Mouse (Mus musculus) MEL (cell line): ENCODE results near the gene Gpr108. TPM values are rescaled to one million over a fixed set of nuclear protein-coding genes. Genes with fewer than 3 reads are reported as not detected.

Experiments
- DNase-seq: peaks from one replicate; pipeline ENCODE4 v3.0.0; 2011; ENCODE audit warnings: low read depth, low spot score
- H3K27ac ChIP-seq: 2 replicates; pipeline ENCODE4 v1.5.1; 2012; ENCODE audit warnings: low read depth, mild to moderate bottlenecking, control low read depth, low read length, moderate library complexity; ENCODE audit not compliant: control insufficient read depth
- H3K27me3 ChIP-seq, 2 experiments: fragments of 150-350 bp in 1 of 2; sonication (generic) in 1 of 2; 2 replicates each; pipeline ENCODE4 v1.6.1; 2012; ENCODE audit warnings: low read length in 2 of 2, mild to moderate bottlenecking in 2 of 2, improper control_type of control experiment in 1 of 2, moderate library complexity in 1 of 2; ENCODE audit not compliant: insufficient read depth in 2 of 2, control insufficient read depth in 1 of 2
- H3K36me3 ChIP-seq, 2 experiments: 2 replicates each; pipeline ENCODE4 v1.6.1; 2012 to 2014; ENCODE audit warnings: low read length in 2 of 2, improper control_type of control experiment in 1 of 2, inconsistent platforms in 1 of 2, mild to moderate bottlenecking in 1 of 2; ENCODE audit not compliant: insufficient read depth in 2 of 2, control insufficient read depth in 1 of 2
- H3K4me1 ChIP-seq, 2 experiments: fragments of 150-350 bp in 1 of 2; sonication (generic) in 1 of 2; 2 replicates each; pipeline ENCODE4 v1.6.1; 2012; ENCODE audit warnings: low read length in 2 of 2, improper control_type of control experiment in 1 of 2, mild to moderate bottlenecking in 1 of 2; ENCODE audit not compliant: insufficient read depth in 2 of 2, control insufficient read depth in 1 of 2
- H3K4me3 ChIP-seq, 2 experiments: fragments of 150-350 bp in 1 of 2; sonication (generic) in 1 of 2; 2 replicates each; pipeline ENCODE4 v1.5.1; 2012; ENCODE audit warnings: low read depth in 2 of 2, low read length in 2 of 2, mild to moderate bottlenecking in 2 of 2, moderate library complexity in 2 of 2, control low read depth in 1 of 2, improper control_type of control experiment in 1 of 2; ENCODE audit not compliant: control insufficient read depth in 1 of 2, insufficient read depth in 1 of 2
- H3K79me2 ChIP-seq: 2 replicates; pipeline ENCODE4 v1.6.1; 2012; ENCODE audit warnings: mild to moderate bottlenecking, low read length, moderate library complexity; ENCODE audit not compliant: control insufficient read depth, poor library complexity, insufficient read depth
- H3K9ac ChIP-seq: 2 replicates; pipeline ENCODE4 v1.6.1; 2012; ENCODE audit warnings: low read depth, mild to moderate bottlenecking, control low read depth, low read length, moderate library complexity; ENCODE audit not compliant: control insufficient read depth, poor library complexity, severe bottlenecking
- H3K9me3 ChIP-seq: fragments of 150-350 bp; sonication (generic); replicated peaks from 2 replicates; pipeline ENCODE4 v1.6.1; 2012; ENCODE audit warnings: mild to moderate bottlenecking, low read length, improper control_type of control experiment, moderate library complexity; ENCODE audit not compliant: insufficient read depth
- BHLHE40 ChIP-seq: IDR thresholded peaks from 2 replicates; pipeline ENCODE4 v1.6.1; 2012; ENCODE audit warnings: low read depth, mild to moderate bottlenecking, inconsistent platforms, low read length, improper control_type of control experiment, borderline replicate concordance
- CTCF ChIP-seq, 3 experiments: IDR thresholded peaks in 2 of 3; conservative IDR thresholded peaks in 1 of 3; 2 replicates each; pipeline ENCODE4 v1.5.1; 2011 to 2012; ENCODE audit warnings: low read length in 3 of 3, low read depth in 2 of 3, mild to moderate bottlenecking in 2 of 3, improper control_type of control experiment in 1 of 3, inconsistent platforms in 1 of 3, mixed read lengths in 1 of 3, moderate library complexity in 1 of 3; ENCODE audit not compliant: control insufficient read depth in 1 of 3, insufficient read depth in 1 of 3, poor library complexity in 1 of 3, severe bottlenecking in 1 of 3
- E2F4 ChIP-seq: IDR thresholded peaks from 2 replicates; pipeline ENCODE4 v1.6.1; 2011; ENCODE audit warnings: low read depth, low read length, improper control_type of control experiment, borderline replicate concordance
- EP300 ChIP-seq, 2 experiments: IDR thresholded peaks; 2 replicates each; pipeline ENCODE4 v1.6.1; 2011; ENCODE audit warnings: improper control_type of control experiment in 2 of 2, low read length in 2 of 2, low read depth in 1 of 2, mild to moderate bottlenecking in 1 of 2
- ETS1 ChIP-seq: IDR thresholded peaks from 2 replicates; pipeline ENCODE4 v1.6.1; 2012; ENCODE audit warnings: low read depth, mild to moderate bottlenecking, inconsistent platforms, low read length, improper control_type of control experiment, moderate library complexity
- HCFC1 ChIP-seq: IDR thresholded peaks from 2 replicates; pipeline ENCODE4 v1.6.1; 2012; ENCODE audit warnings: low read depth, mild to moderate bottlenecking, inconsistent platforms, low read length, improper control_type of control experiment, moderate library complexity
- JUND ChIP-seq: IDR thresholded peaks from 2 replicates; pipeline ENCODE4 v1.6.1; 2011; ENCODE audit warnings: low read depth, mild to moderate bottlenecking, improper control_type of control experiment, low read length
- MAFK ChIP-seq: IDR thresholded peaks from 2 replicates; pipeline ENCODE4 v1.6.1; 2011; ENCODE audit warnings: low read depth, mild to moderate bottlenecking, low read length, improper control_type of control experiment, borderline replicate concordance
- MAZ ChIP-seq: IDR thresholded peaks from 2 replicates; pipeline ENCODE4 v1.6.1; 2012; ENCODE audit warnings: low read depth, mild to moderate bottlenecking, inconsistent platforms, low read length, improper control_type of control experiment
- MEF2A ChIP-seq: IDR thresholded peaks from 2 replicates; pipeline ENCODE4 v1.6.1; 2014; ENCODE audit warnings: low read depth, mild to moderate bottlenecking, inconsistent platforms, low read length, improper control_type of control experiment; ENCODE audit not compliant: poor library complexity, insufficient replicate concordance, severe bottlenecking; ENCODE audit errors: extremely low read depth
- MXI1 ChIP-seq: IDR thresholded peaks from 2 replicates; pipeline ENCODE4 v1.6.1; 2011; ENCODE audit warnings: mild to moderate bottlenecking, low read depth, low read length, improper control_type of control experiment
- MYB ChIP-seq: IDR thresholded peaks from 2 replicates; pipeline ENCODE4 v1.6.1; 2011; ENCODE audit warnings: mild to moderate bottlenecking, low read depth, low read length, improper control_type of control experiment
- MYC ChIP-seq: IDR thresholded peaks from 2 replicates; pipeline ENCODE4 v1.6.1; 2011; ENCODE audit warnings: low read depth, mild to moderate bottlenecking, low read length, improper control_type of control experiment, moderate library complexity
- NELFE ChIP-seq: IDR thresholded peaks from 2 replicates; pipeline ENCODE4 v1.6.1; 2011; ENCODE audit warnings: low read depth, low read length, improper control_type of control experiment
- POLR2AphosphoS2 ChIP-seq: IDR thresholded peaks from 2 replicates; pipeline ENCODE4 v1.6.1; 2011; ENCODE audit warnings: low read length, improper control_type of control experiment
- POLR2AphosphoS5 ChIP-seq: IDR thresholded peaks from 2 replicates; pipeline ENCODE4 v1.6.1; 2012; ENCODE audit warnings: low read depth, borderline replicate concordance, mild to moderate bottlenecking, inconsistent platforms, low read length, moderate library complexity, mixed read lengths
- RAD21 ChIP-seq: IDR thresholded peaks from 2 replicates; pipeline ENCODE4 v1.6.1; 2011; ENCODE audit warnings: mild to moderate bottlenecking, low read depth, low read length, improper control_type of control experiment
- SMC3 ChIP-seq: IDR thresholded peaks from 2 replicates; pipeline ENCODE4 v1.6.1; 2011; ENCODE audit warnings: low read depth, low read length, improper control_type of control experiment
- TBP ChIP-seq: IDR thresholded peaks from 2 replicates; pipeline ENCODE4 v1.8.0; 2011; ENCODE audit warnings: low read depth, low read length, improper control_type of control experiment
- TCF12 ChIP-seq: IDR thresholded peaks from 2 replicates; pipeline ENCODE4 v1.6.1; 2014; ENCODE audit warnings: low read depth, mild to moderate bottlenecking, inconsistent platforms, low read length, improper control_type of control experiment, moderate library complexity
- USF1 ChIP-seq: IDR thresholded peaks from 2 replicates; pipeline ENCODE4 v1.6.1; 2014; ENCODE audit warnings: low read depth, mild to moderate bottlenecking, inconsistent platforms, low read length, improper control_type of control experiment, moderate library complexity
- ZC3H11A ChIP-seq: IDR thresholded peaks from 2 replicates; pipeline ENCODE4 v1.6.1; 2012; ENCODE audit warnings: low read depth, mild to moderate bottlenecking, inconsistent platforms, low read length, improper control_type of control experiment
- ZKSCAN1 ChIP-seq: IDR thresholded peaks from 2 replicates; pipeline ENCODE4 v1.6.1; 2012; ENCODE audit warnings: low read depth, mild to moderate bottlenecking, inconsistent platforms, low read length, improper control_type of control experiment, moderate library complexity
- ZNF384 ChIP-seq: IDR thresholded peaks from 2 replicates; pipeline ENCODE4 v1.6.1; 2012; ENCODE audit warnings: low read depth, mild to moderate bottlenecking, inconsistent platforms, low read length, improper control_type of control experiment
- polyA plus RNA-seq, 2 experiments: library from polyadenylated mRNA; stranded (reverse) in 1 of 2; unstranded in 1 of 2; fragments of >175 nt in 1 of 2; fragments of >200 nt in 1 of 2; gene quantifications; 2 replicates each; pipeline versions ENCODE4 v1.2.1 to v1.2.4; 2012; ENCODE audit warnings: low replicate concordance in 2 of 2, low read depth in 1 of 2; ENCODE audit not compliant: insufficient read length in 2 of 2, insufficient read depth in 1 of 2, missing spikeins in 1 of 2
- total RNA-seq: library from RNA; depleted of rRNA; stranded (reverse); fragments of 300-350 nt; gene quantifications from 2 replicates; pipeline ENCODE4 v1.2.3, GENCODE M21; 2012

The Gpr108 gene
- total and polyA plus RNA-seq, 3 experiments, result 21.8 to 35.9 TPM; not detected in 1

DNA sequence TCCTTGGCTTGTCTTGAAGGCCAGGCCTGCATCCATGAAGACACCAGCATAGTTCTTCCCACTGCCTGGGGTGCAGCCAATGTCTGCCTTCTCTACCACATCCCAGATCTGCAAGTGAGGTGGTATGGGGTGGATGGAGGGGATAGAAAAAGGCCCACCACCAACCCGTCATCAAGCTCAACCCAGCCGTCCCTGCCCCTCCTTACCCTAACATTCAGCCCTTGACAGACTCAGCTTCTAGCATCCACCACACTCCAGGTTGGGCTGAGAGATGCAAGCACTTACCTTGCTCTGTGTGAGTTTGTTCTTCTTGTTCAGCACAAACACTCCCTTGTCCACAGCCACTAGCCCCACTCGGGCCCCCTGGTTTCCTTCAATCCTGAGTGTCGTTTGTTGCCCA is 26.3 kb downstream of the Gpr108 start:
- DNase-seq, result no peak
- TF ChIP-seq ETS1, result no peak
- TF ChIP-seq MAFK, result no peak
- no peak for TF ChIP-seq MYB
- TF ChIP-seq USF1, result no peak
- TF ChIP-seq TBP, result no peak
- no peak for TF ChIP-seq EP300 (IDR thresholded peaks at IDR 0.05; ENCODE audit: low read depth in 1 of 2, low read length in 2 of 2)
- no peak for TF ChIP-seq RAD21
- TF ChIP-seq MYC, result no peak
- TF ChIP-seq BHLHE40, result no peak
- TF ChIP-seq MXI1, result no peak
- no peak for TF ChIP-seq POLR2AphosphoS5
- no peak for TF ChIP-seq ZC3H11A
- no peak for TF ChIP-seq HCFC1
- no peak for TF ChIP-seq TCF12
- TF ChIP-seq NELFE, result no peak
- TF ChIP-seq CTCF (IDR thresholded peaks at IDR 0.05 in 2 of 3, conservative IDR thresholded peaks at IDR 0.05 in 1 of 3; ENCODE audit: control insufficient read depth in 1 of 3, insufficient read depth in 1 of 3, low read depth in 2 of 3, low read length in 3 of 3, poor library complexity in 1 of 3, severe bottlenecking in 1 of 3), result no peak
- TF ChIP-seq ZNF384, result no peak
- no peak for TF ChIP-seq E2F4
- no peak for TF ChIP-seq MAZ
- TF ChIP-seq POLR2AphosphoS2, result no peak
- H3K4me1 ChIP-seq, result peaks cover 0 to 23% of the 10 kb centered on the region in 2 experiments; a peak in 2 of 4 replicates
- H3K9ac ChIP-seq, result no peak overlapping the region
- H3K27me3 ChIP-seq, result no peaks in the 10 kb centered on the region
- H3K9me3 ChIP-seq, result no peaks in the 10 kb centered on the region
- no peaks in the 10 kb centered on the region for H3K79me2 ChIP-seq
- H3K36me3 ChIP-seq, result peaks cover 0 to 10% of the 10 kb centered on the region in 2 experiments; a peak in 2 of 4 replicates
- no peak overlapping the region for H3K27ac ChIP-seq
- H3K4me3 ChIP-seq, result no peak overlapping the region

DNA sequence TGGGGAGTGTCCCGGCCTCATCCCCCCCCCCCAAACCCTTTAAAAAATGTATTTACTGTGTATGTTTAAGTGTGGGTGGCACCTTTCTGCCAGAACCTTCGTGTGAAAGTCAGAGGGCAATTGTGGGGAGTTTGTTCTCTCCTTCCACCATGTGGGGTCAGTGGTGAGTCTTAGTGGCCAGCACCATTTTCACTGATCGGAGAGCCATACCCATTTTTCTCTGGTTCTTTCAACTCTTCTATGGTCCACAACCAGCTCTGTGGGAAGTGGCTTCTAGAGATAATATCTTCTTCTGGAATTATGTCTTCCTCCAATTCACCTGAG is 28.4 kb downstream of the Gpr108 start:
- Histone ChIP-seq H3K79me2 (no peaks in the 10 kb centered on the region), H3K9me3 (no peaks in the 10 kb centered on the region), H3K27ac (no peak overlapping the region), H3K27me3 (no peaks in the 10 kb centered on the region), H3K4me1 (peaks cover 0 to 28% of the 10 kb centered on the region in 2 experiments; a peak in 2 of 4 replicates), H3K4me3 (no peak overlapping the region), H3K9ac (no peak overlapping the region), H3K36me3 (peaks cover 0 to 10% of the 10 kb centered on the region in 2 experiments; a peak in 2 of 4 replicates)
- peak; percentile 53 for TF ChIP-seq RAD21
- peak; percentile 53 to 66 (median 61) for TF ChIP-seq CTCF (IDR thresholded peaks at IDR 0.05 in 2 of 3, conservative IDR thresholded peaks at IDR 0.05 in 1 of 3; ENCODE audit: control insufficient read depth in 1 of 3, insufficient read depth in 1 of 3, low read depth in 2 of 3, low read length in 3 of 3, poor library complexity in 1 of 3, severe bottlenecking in 1 of 3)
- 0 out of 2 replicates have a peak, but pooled peaks have one; percentile 24 for TF ChIP-seq ZC3H11A
- no peak for TF ChIP-seq JUND
- no peak for TF ChIP-seq MEF2A
- TF ChIP-seq ZKSCAN1, result no peak
- TF ChIP-seq SMC3, result peak; percentile 78
- peak; percentile 57 for DNase-seq
